Mouse (Mus musculus) testis, adult 2 months (tissue): ENCODE results near the gene Sptlc2.

Source experiments
- CTCF ChIP-seq: fragments of 200-500 bp; IDR thresholded peaks from 2 replicates; pipeline ENCODE4 v1.5.1; 2012; ENCODE audit warnings: low read depth, mild to moderate bottlenecking, inconsistent platforms, low read length, moderate library complexity; ENCODE audit not compliant: control insufficient read depth, insufficient read depth, insufficient replicate concordance
- POLR2A ChIP-seq: fragments of 200-500 bp; IDR thresholded peaks from 2 replicates; pipeline ENCODE4 v1.6.1; 2012; ENCODE audit warnings: low read depth, mild to moderate bottlenecking, inconsistent platforms, low read length, moderate library complexity; ENCODE audit not compliant: control insufficient read depth

DNA sequence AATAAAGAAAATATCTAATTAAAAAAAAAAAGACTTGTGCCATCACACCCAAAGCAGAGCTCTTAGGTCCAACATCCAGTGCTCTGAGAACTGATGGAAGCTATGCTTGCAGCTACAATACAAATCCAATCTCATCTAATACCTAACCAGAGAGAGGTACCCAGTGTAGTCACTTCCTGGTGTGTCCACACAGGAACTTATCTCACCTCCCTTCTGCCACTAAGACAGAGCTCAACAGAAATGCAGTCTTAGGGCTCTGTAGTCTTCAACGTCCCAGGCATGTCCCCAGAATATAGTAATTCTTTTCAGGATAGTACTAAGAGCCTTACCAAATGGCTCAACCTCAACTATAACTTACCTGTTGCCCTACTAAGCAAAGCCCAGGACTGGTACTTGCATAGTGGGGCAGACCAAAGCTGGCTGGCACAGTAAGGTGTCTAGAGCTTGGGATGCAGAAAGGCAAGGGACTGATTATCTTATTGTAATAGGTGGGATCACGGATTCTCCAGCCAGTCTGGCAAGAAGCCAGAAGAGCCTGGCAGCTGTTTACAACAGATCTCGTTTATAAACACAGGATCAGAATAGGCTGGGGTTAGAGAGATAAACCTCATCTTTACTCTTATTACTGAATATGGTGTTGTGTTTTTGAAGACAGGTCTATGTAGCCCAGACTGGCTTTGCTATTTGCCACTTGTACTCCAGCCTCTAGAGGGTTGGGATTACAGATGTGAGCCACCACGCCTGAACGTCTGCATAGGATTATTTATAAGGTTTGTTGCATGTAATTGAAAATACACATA, 33.8 kb upstream of the Sptlc2 start:
- no peak for TF ChIP-seq CTCF
- TF ChIP-seq POLR2A, result no peak
